Mouse (Mus musculus): Measurements from ENCODE around the gene Vmp1. TPM values are rescaled to one million over a fixed set of nuclear protein-coding genes. Genes with fewer than 3 reads are reported as not detected.

The Vmp1 gene
- polyA plus RNA-seq, 1 experiment from 2014 or later: 103 TPM

DNA sequence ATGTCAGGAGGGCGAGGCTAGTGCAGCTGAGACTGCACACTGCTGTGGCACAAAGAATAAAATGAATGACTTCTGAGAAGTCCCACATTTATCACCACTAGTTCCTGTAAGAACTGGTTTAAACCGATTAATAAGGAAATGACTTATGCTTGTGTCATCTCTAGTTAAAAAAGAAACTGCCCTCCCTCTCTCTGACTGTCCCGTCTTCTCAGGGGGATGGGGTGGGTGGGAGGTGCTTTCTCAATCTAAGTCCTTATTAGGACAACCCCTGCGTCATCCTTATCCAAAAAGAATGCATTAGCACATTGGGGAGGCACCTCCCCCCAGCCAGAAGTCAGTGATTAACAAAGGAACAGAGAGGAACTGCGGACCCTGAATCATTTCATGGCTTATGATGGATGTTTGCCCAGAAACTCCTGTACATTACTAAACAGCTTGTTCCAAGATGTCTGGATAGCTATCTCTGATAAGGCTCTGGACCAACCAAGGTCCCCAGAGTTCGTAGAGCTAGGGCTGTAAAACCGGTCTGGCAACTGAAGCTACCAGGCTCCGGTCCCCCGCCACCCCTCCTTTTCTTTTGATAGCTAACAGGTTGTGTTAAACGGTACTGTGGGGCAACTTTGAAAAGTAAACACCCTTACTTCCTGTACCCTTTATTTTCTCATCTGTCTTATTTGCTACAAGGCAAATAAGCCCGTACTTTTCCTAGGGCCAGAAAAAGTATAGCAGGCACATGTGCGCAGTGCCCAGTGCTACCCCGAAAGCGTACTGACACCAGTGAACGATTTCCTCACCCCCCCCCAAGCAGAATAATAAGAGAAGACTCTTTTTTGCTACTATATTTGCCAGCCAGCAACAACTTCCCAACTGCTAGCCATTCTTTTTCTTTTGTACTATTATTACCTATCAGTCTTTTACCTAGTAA, 96.5 kb downstream of the Vmp1 start:
- Histone ChIP-seq H3K9me3 (ENCODE audit: control insufficient read depth, low read length) (no peaks in the 10 kb centered on the region), H3K27me3 (replicated peaks; ENCODE audit: control insufficient read depth, insufficient read depth, low read length) (no peaks in the 10 kb centered on the region), H3K4me1 (replicated peaks; ENCODE audit: control insufficient read depth, insufficient read depth, low read length) (peaks cover 3% of the 10 kb centered on the region; the same call in 1 of the 2 replicates), H3K27ac (ENCODE audit: low read length) (no peak overlapping the region), H3K4me2 (ENCODE audit: low read length) (peak overlapping the region; percentile 7; the same call in 1 of the 2 replicates), H3K4me3 (replicated peaks; ENCODE audit: low read length) (no peak overlapping the region), H3K36me3 (ENCODE audit: control insufficient read depth, insufficient read depth) (no peaks in the 10 kb centered on the region), H3K9ac (replicated peaks; ENCODE audit: low read depth, low read length) (no peak overlapping the region)
- WGBS: 21% methylated on average over 15 of the region's 15 CpGs
- ATAC-seq: no peak

DNA sequence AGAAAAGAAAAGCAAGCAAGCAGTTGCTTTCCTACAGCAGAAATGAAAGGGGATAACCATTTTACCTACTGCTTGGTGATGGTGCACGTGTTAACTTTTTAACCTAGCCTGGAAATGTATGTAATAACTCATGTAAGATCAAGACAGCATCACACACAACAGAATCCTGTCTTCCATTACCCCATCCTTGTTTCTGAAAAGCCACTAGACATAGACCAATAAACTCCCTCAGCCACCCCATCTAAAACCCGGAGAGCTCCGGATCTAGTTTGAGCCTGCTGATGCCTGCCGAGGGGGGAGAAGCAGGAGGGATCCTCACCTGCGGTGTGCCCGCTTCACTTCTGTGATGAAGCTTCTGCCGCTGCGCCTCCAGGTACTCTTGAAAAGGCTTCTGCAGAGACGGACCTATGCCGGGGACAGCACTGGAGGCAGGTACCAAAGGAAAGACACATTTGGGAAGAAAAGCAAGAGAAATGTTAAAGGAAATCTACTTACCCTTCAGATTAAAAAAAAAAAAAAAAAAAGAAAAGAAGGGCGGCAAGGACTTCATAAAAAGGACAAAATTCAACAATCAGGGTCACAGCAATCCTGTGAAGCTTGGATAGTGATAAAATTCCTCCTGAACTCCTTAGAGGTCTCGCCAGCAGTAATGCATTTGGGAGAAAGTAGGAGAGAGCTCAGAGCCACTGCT, 97.3 kb downstream of the Vmp1 start:
- Histone ChIP-seq H3K9ac (replicated peaks; ENCODE audit: low read depth, low read length) (no peak overlapping the region), H3K4me1 (replicated peaks; ENCODE audit: control insufficient read depth, insufficient read depth, low read length) (peaks cover 3% of the 10 kb centered on the region; the same call in 1 of the 2 replicates), H3K9me3 (ENCODE audit: control insufficient read depth, low read length) (no peaks in the 10 kb centered on the region), H3K4me3 (replicated peaks; ENCODE audit: low read length) (no peak overlapping the region), H3K4me2 (ENCODE audit: low read length) (no peak overlapping the region), H3K36me3 (ENCODE audit: control insufficient read depth, insufficient read depth) (no peaks in the 10 kb centered on the region), H3K27ac (ENCODE audit: low read length) (no peak overlapping the region), H3K27me3 (replicated peaks; ENCODE audit: control insufficient read depth, insufficient read depth, low read length) (no peaks in the 10 kb centered on the region)
- WGBS: 27% methylated on average over 12 of the region's 12 CpGs
- ATAC-seq: no peak

DNA sequence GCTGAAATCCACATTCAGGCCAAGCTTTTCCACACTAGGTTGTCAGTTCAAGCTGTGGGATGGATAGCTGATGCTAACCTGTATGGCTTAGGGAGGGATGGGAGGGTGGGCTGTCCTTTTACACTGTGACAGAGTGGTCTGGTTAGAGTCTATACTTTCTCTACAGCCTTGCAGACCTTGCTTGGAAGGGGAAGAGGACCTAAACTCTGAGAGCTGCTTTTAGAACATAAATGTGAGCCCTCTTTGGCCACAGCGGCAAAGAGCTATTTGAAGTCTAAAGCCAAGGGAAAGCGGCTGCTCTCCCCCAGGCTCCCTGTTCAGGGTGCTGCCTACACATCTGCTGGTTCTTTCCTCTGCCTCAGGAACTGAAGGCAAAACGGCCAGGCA, 98.0 kb downstream of the Vmp1 start:
- Histone ChIP-seq H3K27ac (ENCODE audit: low read length) (no peak overlapping the region), H3K9me3 (ENCODE audit: control insufficient read depth, low read length) (no peaks in the 10 kb centered on the region), H3K9ac (replicated peaks; ENCODE audit: low read depth, low read length) (no peak overlapping the region), H3K27me3 (replicated peaks; ENCODE audit: control insufficient read depth, insufficient read depth, low read length) (no peaks in the 10 kb centered on the region), H3K36me3 (ENCODE audit: control insufficient read depth, insufficient read depth) (no peaks in the 10 kb centered on the region), H3K4me1 (replicated peaks; ENCODE audit: control insufficient read depth, insufficient read depth, low read length) (peaks cover 3% of the 10 kb centered on the region; the same call in 1 of the 2 replicates), H3K4me2 (ENCODE audit: low read length) (no peak overlapping the region), H3K4me3 (replicated peaks; ENCODE audit: low read length) (no peak overlapping the region)
- no peak for ATAC-seq
- WGBS: 38% methylated on average over 3 of the region's 3 CpGs

DNA sequence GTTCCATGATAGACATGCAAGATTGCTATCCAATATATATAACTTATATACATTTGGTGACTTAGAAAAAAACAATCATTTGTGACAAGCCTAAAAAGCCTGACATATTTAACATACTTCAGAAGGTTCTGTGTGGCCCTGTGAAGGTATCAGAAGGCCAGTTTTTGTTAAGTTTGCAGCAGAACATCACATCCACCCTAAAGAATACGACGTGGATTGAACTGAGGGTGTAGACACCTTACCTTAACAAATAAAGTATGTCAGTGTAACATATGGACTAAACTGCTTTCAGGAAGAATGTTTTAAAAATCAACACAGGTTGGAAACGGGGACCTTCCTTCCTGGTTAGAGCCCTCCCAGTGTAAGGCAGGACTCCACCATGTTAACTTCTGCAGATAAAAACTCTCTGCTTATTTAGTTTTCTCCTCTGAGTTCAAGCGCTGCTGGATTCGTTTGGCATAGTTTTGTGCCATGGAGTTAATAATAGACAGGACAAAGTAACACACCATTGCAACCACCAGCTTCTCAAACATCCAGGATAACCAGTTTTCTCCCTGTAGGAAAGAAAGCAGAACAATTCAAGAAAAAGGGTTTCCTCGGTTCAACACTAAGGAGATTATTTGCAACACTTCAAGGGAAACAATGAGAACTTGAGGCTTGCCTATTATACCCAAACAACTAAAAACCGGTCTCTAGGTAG, 98.6 kb downstream of the Vmp1 start:
- H3K27ac ChIP-seq (ENCODE audit: low read length): no peak overlapping the region
- H3K9me3 ChIP-seq (ENCODE audit: control insufficient read depth, low read length): no peaks in the 10 kb centered on the region
- no peak overlapping the region for H3K4me3 ChIP-seq (replicated peaks; ENCODE audit: low read length)
- no peak overlapping the region for H3K9ac ChIP-seq (replicated peaks; ENCODE audit: low read depth, low read length)
- ATAC-seq: no peak
- H3K27me3 ChIP-seq (replicated peaks; ENCODE audit: control insufficient read depth, insufficient read depth, low read length): no peaks in the 10 kb centered on the region
- H3K36me3 ChIP-seq (ENCODE audit: control insufficient read depth, insufficient read depth): no peaks in the 10 kb centered on the region
- H3K4me1 ChIP-seq (replicated peaks; ENCODE audit: control insufficient read depth, insufficient read depth, low read length): peaks cover 3% of the 10 kb centered on the region; the same call in 1 of the 2 replicates
- WGBS: 61% methylated on average over 7 of the region's 7 CpGs
- H3K4me2 ChIP-seq (ENCODE audit: low read length): no peak overlapping the region

DNA sequence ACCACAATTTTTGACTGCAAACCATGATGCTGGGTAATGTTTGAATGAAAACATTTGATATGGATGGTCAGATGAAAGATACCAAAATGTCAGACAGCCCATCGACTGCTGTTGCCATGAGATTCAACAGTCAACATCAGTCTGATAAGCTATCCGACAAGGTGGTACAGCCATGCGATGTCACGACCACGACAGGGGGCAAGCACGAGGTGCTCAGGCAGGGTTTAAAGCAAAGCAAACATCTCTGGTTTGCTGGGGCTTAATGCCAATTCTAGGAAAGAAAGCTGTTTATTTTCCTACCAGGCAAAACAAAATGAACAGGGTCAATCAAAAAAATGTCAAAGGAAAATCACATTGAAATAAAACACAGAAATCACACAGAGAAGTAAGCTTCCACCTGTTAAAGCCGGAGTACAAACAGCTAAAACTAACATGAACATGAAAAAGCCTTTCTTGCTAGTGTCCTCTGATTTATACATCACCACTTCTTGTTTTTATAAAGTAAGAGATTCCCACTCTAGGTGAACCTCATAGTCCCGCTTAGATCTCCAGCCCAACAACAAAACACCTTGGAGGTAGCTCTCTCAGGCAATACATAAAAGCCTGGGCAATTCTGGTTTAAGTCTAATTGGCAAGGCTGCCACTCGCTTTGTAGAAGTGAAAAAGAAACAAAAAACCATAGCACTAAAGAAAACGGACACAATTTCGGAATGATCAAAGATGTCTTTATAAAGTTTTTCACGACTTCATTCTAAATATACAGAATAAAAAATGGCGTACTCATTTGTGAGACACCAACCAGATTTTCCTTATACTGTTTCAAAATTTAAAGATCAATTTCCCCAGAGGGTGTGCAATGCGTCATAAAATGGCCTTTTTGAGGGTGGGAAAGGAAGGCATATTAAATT, 99.4 kb downstream of the Vmp1 start:
- ATAC-seq: no peak
- WGBS: 89% methylated on average over 14 of the region's 14 CpGs

DNA sequence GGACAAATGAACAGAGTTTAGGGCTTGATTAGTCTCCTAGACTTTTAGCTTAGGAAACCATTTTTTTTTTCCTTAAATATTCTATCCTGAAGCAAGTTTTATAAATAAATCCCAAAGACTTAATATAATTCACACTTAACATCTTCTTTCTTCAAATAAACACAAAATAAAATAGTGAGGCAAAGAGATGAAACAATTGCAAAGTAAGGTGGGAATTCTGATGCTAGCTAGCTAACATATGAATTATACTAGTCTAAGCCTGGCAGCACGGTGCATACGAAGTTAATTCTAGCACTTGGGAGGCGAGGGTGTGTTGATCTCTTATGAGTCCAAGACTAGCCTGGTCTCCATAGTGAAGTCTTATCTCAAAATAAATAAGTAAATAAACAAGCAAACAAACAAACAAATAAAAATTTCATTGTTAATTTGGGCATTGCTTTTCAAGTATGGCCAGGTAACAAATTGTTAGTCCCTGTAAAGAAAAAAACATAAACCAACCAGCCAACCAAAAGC, 100.3 kb downstream of the Vmp1 start:
- 91% methylated on average over 3 of the region's 3 CpGs for WGBS
- Histone ChIP-seq H3K4me1 (replicated peaks; ENCODE audit: control insufficient read depth, insufficient read depth, low read length) (peaks cover 3% of the 10 kb centered on the region; the same call in 1 of the 2 replicates), H3K4me3 (replicated peaks; ENCODE audit: low read length) (no peak overlapping the region), H3K4me2 (ENCODE audit: low read length) (no peak overlapping the region), H3K27me3 (replicated peaks; ENCODE audit: control insufficient read depth, insufficient read depth, low read length) (no peaks in the 10 kb centered on the region), H3K27ac (ENCODE audit: low read length) (no peak overlapping the region), H3K9me3 (ENCODE audit: control insufficient read depth, low read length) (no peaks in the 10 kb centered on the region), H3K36me3 (ENCODE audit: control insufficient read depth, insufficient read depth) (no peaks in the 10 kb centered on the region), H3K9ac (replicated peaks; ENCODE audit: low read depth, low read length) (no peak overlapping the region)
- no peak for ATAC-seq

More for the DNA sequence above, 99.4 kb downstream of the Vmp1 start:
- Histone ChIP-seq H3K36me3 (ENCODE audit: control insufficient read depth, insufficient read depth) (no peaks in the 10 kb centered on the region), H3K9ac (replicated peaks; ENCODE audit: low read depth, low read length) (no peak overlapping the region), H3K27me3 (replicated peaks; ENCODE audit: control insufficient read depth, insufficient read depth, low read length) (no peaks in the 10 kb centered on the region), H3K4me3 (replicated peaks; ENCODE audit: low read length) (no peak overlapping the region), H3K4me1 (replicated peaks; ENCODE audit: control insufficient read depth, insufficient read depth, low read length) (peaks cover 3% of the 10 kb centered on the region; the same call in 1 of the 2 replicates), H3K27ac (ENCODE audit: low read length) (no peak overlapping the region), H3K4me2 (ENCODE audit: low read length) (no peak overlapping the region), H3K9me3 (ENCODE audit: control insufficient read depth, low read length) (no peaks in the 10 kb centered on the region)

DNA sequence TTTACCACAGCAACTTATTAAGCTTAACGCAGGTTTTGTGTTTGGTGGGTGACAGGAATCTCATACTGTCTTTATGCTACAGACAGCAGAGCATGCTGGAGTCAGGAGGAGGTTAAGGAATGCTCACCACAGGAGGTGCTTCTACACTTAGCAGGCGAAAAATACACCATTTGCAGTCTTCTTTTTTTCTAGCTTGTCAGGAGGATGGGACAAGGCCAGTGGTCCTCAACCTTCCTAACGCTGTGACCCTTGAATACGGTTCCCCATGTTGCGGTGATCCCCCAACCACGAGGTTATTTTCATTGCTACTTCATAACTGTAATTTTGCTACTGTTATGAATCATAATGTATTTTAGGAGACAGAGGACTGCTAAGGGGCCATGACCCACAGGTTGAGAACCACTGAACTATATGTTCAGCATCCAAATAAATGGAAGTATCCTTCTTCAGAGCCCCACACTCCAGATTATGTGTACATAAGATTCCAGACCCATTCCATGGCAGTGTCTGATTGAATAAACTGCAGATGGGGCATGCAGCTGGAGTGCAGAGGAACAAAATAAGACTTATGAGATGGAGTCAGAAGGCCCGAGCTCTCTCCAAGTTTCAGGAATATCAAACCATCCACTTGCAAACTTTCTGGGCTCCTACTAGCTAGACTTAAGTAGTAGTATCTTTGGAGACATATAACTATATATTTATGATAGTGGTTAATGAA, 100.9 kb downstream of the Vmp1 start:
- Histone ChIP-seq H3K27ac (ENCODE audit: low read length) (no peak overlapping the region), H3K4me3 (replicated peaks; ENCODE audit: low read length) (no peak overlapping the region), H3K4me1 (replicated peaks; ENCODE audit: control insufficient read depth, insufficient read depth, low read length) (peaks cover 3% of the 10 kb centered on the region; the same call in 1 of the 2 replicates), H3K36me3 (ENCODE audit: control insufficient read depth, insufficient read depth) (no peaks in the 10 kb centered on the region), H3K4me2 (ENCODE audit: low read length) (no peak overlapping the region), H3K9me3 (ENCODE audit: control insufficient read depth, low read length) (no peaks in the 10 kb centered on the region), H3K27me3 (replicated peaks; ENCODE audit: control insufficient read depth, insufficient read depth, low read length) (no peaks in the 10 kb centered on the region), H3K9ac (replicated peaks; ENCODE audit: low read depth, low read length) (no peak overlapping the region)
- ATAC-seq: no peak
- 91% methylated on average over 7 of the region's 7 CpGs for WGBS

DNA sequence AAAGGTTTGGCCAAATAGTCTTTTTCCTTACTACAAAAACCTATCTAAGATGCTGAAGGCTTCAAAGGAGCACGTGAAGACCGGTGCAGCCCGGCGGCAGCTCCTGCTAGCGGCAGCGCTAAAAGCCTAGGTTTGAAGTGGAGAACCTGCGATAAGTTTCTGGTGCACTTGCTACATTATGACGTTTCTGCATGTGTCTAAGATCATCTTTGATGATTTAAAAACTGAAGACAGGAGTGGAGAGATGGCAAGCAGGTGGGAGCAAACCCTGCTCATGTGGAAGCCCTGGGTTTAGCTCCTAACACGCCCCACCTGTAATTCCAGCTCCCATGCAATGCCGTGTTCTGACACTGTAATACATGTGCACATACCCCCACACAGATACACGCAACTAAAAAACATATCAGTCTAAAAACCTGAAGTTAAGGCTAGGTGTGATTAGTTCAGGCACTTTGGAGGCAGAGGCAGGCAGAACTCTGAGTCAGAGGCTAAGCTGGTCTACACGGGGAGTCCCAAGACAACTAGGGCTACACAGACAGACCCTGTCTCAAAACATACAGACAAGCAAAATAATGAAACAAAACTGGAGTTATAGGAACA, 101.6 kb downstream of the Vmp1 start:
- ATAC-seq: no peak
- no peaks in the 10 kb centered on the region for H3K27me3 ChIP-seq (replicated peaks; ENCODE audit: control insufficient read depth, insufficient read depth, low read length)
- WGBS: 91% methylated on average over 12 of the region's 12 CpGs
- H3K4me2 ChIP-seq (ENCODE audit: low read length): no peak overlapping the region
- no peak overlapping the region for H3K4me3 ChIP-seq (replicated peaks; ENCODE audit: low read length)
- no peak overlapping the region for H3K9ac ChIP-seq (replicated peaks; ENCODE audit: low read depth, low read length)
- H3K36me3 ChIP-seq (ENCODE audit: control insufficient read depth, insufficient read depth): no peaks in the 10 kb centered on the region
- H3K27ac ChIP-seq (ENCODE audit: low read length): no peak overlapping the region
- H3K9me3 ChIP-seq (ENCODE audit: control insufficient read depth, low read length): no peaks in the 10 kb centered on the region
- peaks cover under 1% of the 10 kb centered on the region; the same call in 1 of the 2 replicates for H3K4me1 ChIP-seq (replicated peaks; ENCODE audit: control insufficient read depth, insufficient read depth, low read length)
